Mouse (Mus musculus) cerebellum, adult 2 months (tissue): ENCODE data around the gene Derl3. TPM values are rescaled to one million over a fixed set of nuclear protein-coding genes. Genes with fewer than 3 reads are reported as not detected.

Experiments
- DNase-seq, 2 experiments: peaks; one replicate each; pipeline ENCODE4 v3.0.0; 2021
- H3K27ac ChIP-seq: fragments of 200-500 bp; 2 replicates; pipeline ENCODE4 v1.5.1; 2012; ENCODE audit warnings: low read length, control low read depth, inconsistent platforms; ENCODE audit not compliant: insufficient read depth
- H3K27me3 ChIP-seq: fragments of 200-500 bp; 2 replicates; pipeline ENCODE4 v1.6.1; 2012; ENCODE audit warnings: inconsistent platforms, mild to moderate bottlenecking, low read length, moderate library complexity; ENCODE audit not compliant: control insufficient read depth, insufficient read depth
- H3K4me1 ChIP-seq: fragments of 200-500 bp; 2 replicates; pipeline ENCODE4 v1.6.1; 2011; ENCODE audit warnings: low read length; ENCODE audit not compliant: control insufficient read depth, insufficient read depth
- H3K4me3 ChIP-seq: fragments of 200-500 bp; replicated peaks from 2 replicates; pipeline ENCODE3; 2011; ENCODE audit warnings: mild to moderate bottlenecking, low read depth, low read length, control low read depth; ENCODE audit not compliant: insufficient read depth
- CTCF ChIP-seq: fragments of 200-500 bp; IDR thresholded peaks from 2 replicates; pipeline ENCODE4 v1.5.1; 2011; ENCODE audit warnings: low read depth, mild to moderate bottlenecking, control low read depth, low read length, moderate library complexity, borderline replicate concordance; ENCODE audit not compliant: insufficient read depth
- POLR2A ChIP-seq: fragments of 200-500 bp; IDR thresholded peaks from 2 replicates; pipeline ENCODE4 v1.6.1; 2011; ENCODE audit warnings: low read length, control low read depth, borderline replicate concordance; ENCODE audit not compliant: insufficient read depth
- whole genome bisulfite sequencing: fragments of 180-500 bp; shearing (Covaris S2); methylation state at CpG from one replicate; pipeline ENCODE4 v1.1.7; 2018; 5-methylcytosine and 5-hydroxymethylcytosine counted together
- polyA plus RNA-seq: library from polyadenylated mRNA; depleted of rRNA; stranded (reverse); fragments of >200 nt; gene quantifications from 2 replicates; pipeline ENCODE4 v1.2.3, GENCODE M21; 2012

The Derl3 gene
- polyA plus RNA-seq, 1 experiment, result 3.4 TPM

DNA sequence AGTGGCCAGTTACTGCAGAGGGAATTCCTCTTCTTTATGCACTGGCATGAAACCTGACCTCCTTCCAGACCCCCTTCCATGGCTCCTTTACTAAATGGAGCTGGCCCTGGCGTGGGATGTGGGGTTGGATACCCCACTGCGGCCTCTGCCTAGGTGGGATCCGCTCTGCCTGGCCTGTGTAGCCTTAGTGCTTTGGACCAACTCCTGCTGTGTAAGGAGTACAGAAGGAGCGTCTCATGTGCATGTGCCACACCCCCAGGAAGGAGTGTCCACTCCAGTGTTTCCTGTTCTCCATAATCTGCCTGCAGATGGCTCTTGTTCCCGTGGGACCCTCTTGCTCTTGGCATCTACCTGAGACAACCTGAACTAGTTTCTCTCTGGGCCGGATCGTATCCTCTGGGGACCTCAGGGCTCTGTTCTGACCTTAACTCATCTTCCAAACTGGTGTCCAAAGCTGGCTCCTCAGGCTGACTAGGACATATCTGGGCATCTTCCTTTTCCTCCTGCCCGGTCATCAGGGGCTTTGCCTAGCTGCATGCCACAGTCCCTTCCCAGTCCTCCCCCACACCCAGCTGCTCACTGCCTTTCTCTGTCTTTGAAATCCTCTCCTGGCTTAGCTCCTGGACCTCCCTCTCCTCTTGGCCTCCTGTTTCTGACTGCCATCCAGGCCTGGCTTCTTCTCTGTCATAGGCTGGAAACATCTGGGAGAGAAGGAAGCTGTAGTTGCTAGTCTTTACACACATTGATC, 3.6 kb upstream of the Derl3 start:
- H3K27me3 ChIP-seq, result no peaks in the 10 kb centered on the region
- H3K4me3 ChIP-seq, result no peak overlapping the region
- WGBS, result 32% methylated on average over 8 of the region's 8 CpGs
- H3K4me1 ChIP-seq, result no peaks in the 10 kb centered on the region; the same call in 1 of the 2 replicates
- H3K27ac ChIP-seq, result no peak overlapping the region
- DNase-seq, result no peak
- TF ChIP-seq POLR2A (no peak), CTCF (no peak)

GRCm38 (mm10) chr10:75894601-75895000, 1.4 kb downstream of the Derl3 start:
- no peak for DNase-seq
- TF ChIP-seq POLR2A, result no peak
- no peak for TF ChIP-seq CTCF
- peaks cover 8% of the 10 kb centered on the region for H3K4me1 ChIP-seq
- 77% methylated on average over 6 of the region's 6 CpGs for WGBS
- no peaks in the 10 kb centered on the region for H3K27me3 ChIP-seq
- H3K4me3 ChIP-seq, result no peak overlapping the region
- no peak overlapping the region for H3K27ac ChIP-seq

- Histone ChIP-seq H3K27me3 (no peaks in the 10 kb centered on the region), H3K4me3 (no peak overlapping the region), H3K4me1 (peaks cover 8% of the 10 kb centered on the region), H3K27ac (no peak overlapping the region)
- no peak for DNase-seq
- WGBS, result 93% methylated on average over 5 of the region's 5 CpGs
- TF ChIP-seq POLR2A (no peak), CTCF (no peak)
Measured at GRCm38 (mm10) chr10:75895730-75896129, 2.5 kb downstream of the Derl3 start.

- DNase-seq, result no peak
- WGBS, result 43% methylated on average over 1 of the region's 1 CpGs
- H3K27me3 ChIP-seq, result no peaks in the 10 kb centered on the region
- no peak overlapping the region for H3K4me3 ChIP-seq
- H3K27ac ChIP-seq, result no peak overlapping the region
- H3K4me1 ChIP-seq, result peaks cover 8% of the 10 kb centered on the region
- TF ChIP-seq CTCF, result no peak
- TF ChIP-seq POLR2A, result no peak
Measured at GRCm38 (mm10) chr10:75896208-75896607, 3.0 kb downstream of the Derl3 start.

GRCm38 (mm10) chr10:75897373-75897772, 4.2 kb downstream of the Derl3 start:
- H3K27ac ChIP-seq, result no peak overlapping the region
- H3K4me1 ChIP-seq, result peaks cover 8% of the 10 kb centered on the region
- H3K27me3 ChIP-seq, result no peaks in the 10 kb centered on the region
- 16% methylated on average over 6 of the region's 6 CpGs for WGBS
- TF ChIP-seq POLR2A, result no peak
- TF ChIP-seq CTCF, result peak; percentile 87
- peak; percentile 69 to 81 for DNase-seq
- no peak overlapping the region for H3K4me3 ChIP-seq

DNA sequence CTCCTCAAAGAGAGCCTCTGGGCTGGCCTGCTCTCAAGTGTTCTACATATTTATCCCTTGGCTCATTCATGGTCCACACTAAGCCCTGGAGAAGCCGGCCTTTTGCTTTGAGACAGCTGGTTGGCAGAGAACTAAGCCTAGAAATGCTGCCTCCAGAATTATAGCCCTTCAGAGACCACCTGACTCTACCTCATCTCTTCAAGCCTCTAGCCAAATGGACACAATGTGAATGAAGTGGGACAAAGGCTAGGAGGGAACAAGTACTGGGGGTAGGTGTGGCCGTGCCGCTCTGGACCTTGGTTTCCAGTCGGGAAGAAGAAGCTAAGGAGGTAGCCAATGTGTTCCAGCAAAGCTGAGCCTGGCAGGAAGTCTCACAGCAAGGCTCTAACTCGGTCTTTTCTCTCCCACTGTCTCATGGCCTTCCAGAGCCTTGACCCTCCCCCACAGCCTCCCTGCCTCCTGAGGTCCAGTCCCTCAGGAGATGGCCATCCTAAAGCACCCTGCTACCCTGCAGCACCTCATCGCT, 4.9 kb downstream of the Derl3 start:
- 42% methylated on average over 6 of the region's 6 CpGs for WGBS
- no peak for DNase-seq
- TF ChIP-seq POLR2A (no peak), CTCF (no peak)
- Histone ChIP-seq H3K27ac (peak overlapping the region; percentile 48; the same call in 1 of the 2 replicates), H3K27me3 (no peaks in the 10 kb centered on the region), H3K4me3 (no peak overlapping the region), H3K4me1 (peaks cover 8% of the 10 kb centered on the region)

- no peak for DNase-seq
Measured at GRCm38 (mm10) chr10:75898846-75899245, 5.6 kb downstream of the Derl3 start.

DNA sequence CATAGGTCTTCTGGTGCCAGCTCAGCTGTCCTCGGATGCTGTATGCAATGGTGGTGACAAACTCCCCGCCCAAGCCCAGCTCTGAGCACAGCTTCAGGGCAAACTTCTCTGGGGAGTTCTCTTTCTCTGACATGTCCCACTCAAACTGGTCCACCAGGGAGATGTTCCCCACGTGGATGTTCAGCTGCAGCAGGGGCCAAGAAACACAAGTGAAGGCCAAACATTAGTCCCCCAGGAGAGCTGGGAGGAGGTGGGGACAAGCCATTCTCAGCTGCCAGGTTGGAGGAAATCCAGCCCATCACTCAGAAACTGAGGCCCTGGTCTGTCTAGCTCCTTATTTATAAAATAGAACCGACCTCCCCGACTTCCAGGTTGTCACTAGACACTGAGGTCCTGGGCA, 11.2 kb downstream of the Derl3 start:
- WGBS, result 68% methylated on average over 5 of the region's 5 CpGs
- TF ChIP-seq POLR2A, result no peak
- no peak for TF ChIP-seq CTCF
- no peak for DNase-seq
- Histone ChIP-seq H3K4me3 (no peak overlapping the region), H3K27me3 (no peaks in the 10 kb centered on the region), H3K4me1 (no peaks in the 10 kb centered on the region; the same call in 1 of the 2 replicates), H3K27ac (no peak overlapping the region)

More at GRCm38 (mm10) chr10:75898846-75899245, 5.6 kb downstream of the Derl3 start:
- TF ChIP-seq POLR2A (no peak), CTCF (no peak)
- H3K4me1 ChIP-seq, result peaks cover 8% of the 10 kb centered on the region
- H3K27me3 ChIP-seq, result no peaks in the 10 kb centered on the region
- no peak overlapping the region for H3K4me3 ChIP-seq
- WGBS, result 28% methylated on average over 3 of the region's 3 CpGs
- H3K27ac ChIP-seq, result 0 out of 2 replicates have a peak overlapping the region, but pooled peaks have one; percentile 4
